Mouse (Mus musculus): ENCODE data around the gene Asah2. TPM values are rescaled to one million over a fixed set of nuclear protein-coding genes. Genes with fewer than 3 reads are reported as not detected.

Gene Asah2
- total and polyA plus RNA-seq, 3 experiments = 0.38 to 0.73 (median 0.63) TPM

- no peaks in the 10 kb centered on the region for H3K79me2 ChIP-seq (replicated peaks; ENCODE audit: control insufficient read depth, extremely low read depth, insufficient read depth, poor library complexity, severe bottlenecking)
- no peak overlapping the region for H3K9ac ChIP-seq (ENCODE audit: insufficient read depth, low read depth)
- H3K4me2 ChIP-seq (ENCODE audit: insufficient read depth, low read depth, poor library complexity, severe bottlenecking) = no peak overlapping the region
- no peaks in the 10 kb centered on the region for H3K27me3 ChIP-seq (replicated peaks)
- no peak for TF ChIP-seq MXI1 (IDR thresholded peaks at IDR 0.05; ENCODE audit: low read depth, low read length)
- no peak overlapping the region for H3K27ac ChIP-seq (ENCODE audit: insufficient read depth, low read depth)
- H3K4me1 ChIP-seq (ENCODE audit: control insufficient read depth in 1 of 2, insufficient read depth in 2 of 2) = no peaks in the 10 kb centered on the region
- no peak overlapping the region for H3K4me3 ChIP-seq (replicated peaks in 1 of 3; ENCODE audit: low read depth in 2 of 3, low read length in 2 of 3, poor library complexity in 1 of 3)
- no peaks in the 10 kb centered on the region for H3K36me3 ChIP-seq (replicated peaks in 1 of 2; ENCODE audit: control insufficient read depth in 1 of 2, insufficient read depth in 1 of 2, low read length in 1 of 2)
- no peak for DNase-seq (ENCODE audit: extremely low read depth)
- in situ Hi-C loops (cut with MboI; ENCODE audit: low pct_ligation_motif_present, low pct_unique_long_range_greater_than_20kb, low sequenced_read_pairs) = no loop called here
- dilution Hi-C loops (cut with MboI; ENCODE audit: extremely low pct_ligation_motif_present, extremely low pct_unique_long_range_greater_than_20kb, low sequenced_read_pairs) = no loop called here
- H3K9me3 ChIP-seq (replicated peaks; ENCODE audit: low read length) = peaks cover 3% of the 10 kb centered on the region
Observed at GRCm38 (mm10) chr19:32019722-32020121, 88.3 kb downstream of the Asah2 start.

- in situ Hi-C loops (cut with MboI; ENCODE audit: low pct_ligation_motif_present, low pct_unique_long_range_greater_than_20kb, low sequenced_read_pairs) (no loop called here), dilution Hi-C loops (cut with MboI; ENCODE audit: extremely low pct_ligation_motif_present, extremely low pct_unique_long_range_greater_than_20kb, low sequenced_read_pairs) (no loop called here)
- Histone ChIP-seq H3K4me3 (replicated peaks in 1 of 3; ENCODE audit: low read depth in 2 of 3, low read length in 2 of 3, poor library complexity in 1 of 3) (no peak overlapping the region), H3K27me3 (replicated peaks) (no peaks in the 10 kb centered on the region), H3K9ac (ENCODE audit: insufficient read depth, low read depth) (no peak overlapping the region), H3K27ac (ENCODE audit: insufficient read depth, low read depth) (no peak overlapping the region), H3K4me1 (ENCODE audit: control insufficient read depth in 1 of 2, insufficient read depth in 2 of 2) (no peaks in the 10 kb centered on the region), H3K4me2 (ENCODE audit: insufficient read depth, low read depth, poor library complexity, severe bottlenecking) (no peak overlapping the region), H3K9me3 (replicated peaks; ENCODE audit: low read length) (peaks cover 3% of the 10 kb centered on the region), H3K79me2 (replicated peaks; ENCODE audit: control insufficient read depth, extremely low read depth, insufficient read depth, poor library complexity, severe bottlenecking) (no peaks in the 10 kb centered on the region), H3K36me3 (replicated peaks in 1 of 2; ENCODE audit: control insufficient read depth in 1 of 2, insufficient read depth in 1 of 2, low read length in 1 of 2) (no peaks in the 10 kb centered on the region)
- TF ChIP-seq POLR2AphosphoS2 (IDR thresholded peaks at IDR 0.05; ENCODE audit: low read depth, low read length) = no peak
- no peak for TF ChIP-seq MAFK (IDR thresholded peaks at IDR 0.05; ENCODE audit: insufficient replicate concordance, low read length)
- no peak for TF ChIP-seq USF2 (conservative IDR thresholded peaks at IDR 0.05; ENCODE audit: low read depth, low read length)
- no peak for TF ChIP-seq NELFE (IDR thresholded peaks at IDR 0.05; ENCODE audit: low read depth, low read length)
- no peak for TF ChIP-seq MAX (IDR thresholded peaks at IDR 0.05; ENCODE audit: low read length)
- TF ChIP-seq ZC3H11A (IDR thresholded peaks at IDR 0.05; ENCODE audit: low read depth, low read length) = no peak
- no peak for TF ChIP-seq EP300 (IDR thresholded peaks at IDR 0.05; ENCODE audit: low read length)
- TF ChIP-seq POLR2A (IDR thresholded peaks at IDR 0.05; ENCODE audit: low read depth, low read length) = no peak
- DNase-seq (ENCODE audit: extremely low read depth) = no peak
Observed at GRCm38 (mm10) chr19:32018585-32018984, 89.4 kb downstream of the Asah2 start.

- H3K4me2 ChIP-seq (ENCODE audit: insufficient read depth, low read depth, poor library complexity, severe bottlenecking) = no peak overlapping the region
- H3K4me3 ChIP-seq (replicated peaks in 1 of 3; ENCODE audit: low read depth in 2 of 3, low read length in 2 of 3, poor library complexity in 1 of 3) = no peak overlapping the region
- in situ Hi-C loops (cut with MboI; ENCODE audit: low pct_ligation_motif_present, low pct_unique_long_range_greater_than_20kb, low sequenced_read_pairs) (no loop called here), dilution Hi-C loops (cut with MboI; ENCODE audit: extremely low pct_ligation_motif_present, extremely low pct_unique_long_range_greater_than_20kb, low sequenced_read_pairs) (no loop called here)
- no peak overlapping the region for H3K27ac ChIP-seq (ENCODE audit: insufficient read depth, low read depth)
- H3K9ac ChIP-seq (ENCODE audit: insufficient read depth, low read depth) = no peak overlapping the region
- no peak for DNase-seq (ENCODE audit: extremely low read depth)
- H3K9me3 ChIP-seq (replicated peaks; ENCODE audit: low read length) = peaks cover 3% of the 10 kb centered on the region
- no peaks in the 10 kb centered on the region for H3K36me3 ChIP-seq (replicated peaks in 1 of 2; ENCODE audit: control insufficient read depth in 1 of 2, insufficient read depth in 1 of 2, low read length in 1 of 2)
- H3K27me3 ChIP-seq (replicated peaks) = no peaks in the 10 kb centered on the region
- no peaks in the 10 kb centered on the region for H3K79me2 ChIP-seq (replicated peaks; ENCODE audit: control insufficient read depth, extremely low read depth, insufficient read depth, poor library complexity, severe bottlenecking)
- no peaks in the 10 kb centered on the region for H3K4me1 ChIP-seq (ENCODE audit: control insufficient read depth in 1 of 2, insufficient read depth in 2 of 2)
- TF ChIP-seq CHD1 (IDR thresholded peaks at IDR 0.05; ENCODE audit: low read depth, low read length) (no peak), MEF2A (IDR thresholded peaks at IDR 0.05; ENCODE audit: borderline replicate concordance, low read depth, low read length) (no peak), UBTF (IDR thresholded peaks at IDR 0.05; ENCODE audit: low read depth, low read length) (no peak), MAFK (IDR thresholded peaks at IDR 0.05; ENCODE audit: insufficient replicate concordance, low read length) (no peak), ZKSCAN1 (IDR thresholded peaks at IDR 0.05; ENCODE audit: borderline replicate concordance, low read depth, low read length) (no peak), HCFC1 (IDR thresholded peaks at IDR 0.05; ENCODE audit: low read depth, low read length) (no peak), MAZ (IDR thresholded peaks at IDR 0.05; ENCODE audit: low read depth, low read length) (no peak), POLR2A (IDR thresholded peaks at IDR 0.05; ENCODE audit: low read depth, low read length) (no peak), NELFE (IDR thresholded peaks at IDR 0.05; ENCODE audit: low read depth, low read length) (no peak)
Observed at GRCm38 (mm10) chr19:32018053-32018452, 90.0 kb downstream of the Asah2 start.

All from CH12.LX (cell line).